Mouse (Mus musculus) lung, postnatal 0 days (tissue): ENCODE data around the gene Wdr24.

Source experiments
- CTCF ChIP-seq: IDR thresholded peaks from 2 replicates; pipeline ENCODE4 v1.5.1; 2016; ENCODE audit warnings: antibody characterized with exemption, mild to moderate bottlenecking
- EP300 ChIP-seq: IDR thresholded peaks from 2 replicates; pipeline ENCODE4 v1.6.1; 2016; ENCODE audit warnings: antibody characterized with exemption, mild to moderate bottlenecking, control low read depth

GRCm38 (mm10) chr17:25830200-25830753, 6.8 kb downstream of the Wdr24 start:
- TF ChIP-seq EP300 (no peak), CTCF (no peak)
